Mouse (Mus musculus): ENCODE results near the gene Tnfrsf12a. TPM values are rescaled to one million over a fixed set of nuclear protein-coding genes. Genes with fewer than 3 reads are reported as not detected.

The Tnfrsf12a gene
- polyA plus RNA-seq, 1 experiment from 2014 or later = 16.4 TPM

- Histone ChIP-seq H3K36me3 (ENCODE audit: control insufficient read depth, insufficient read depth, low read length) (no peaks in the 10 kb centered on the region), H3K4me3 (ENCODE audit: low read length) (no peak overlapping the region), H3K27me3 (ENCODE audit: control insufficient read depth, insufficient read depth, low read length) (peaks cover 3% of the 10 kb centered on the region; the same call in 1 of the 2 replicates), H3K9ac (ENCODE audit: low read depth, low read length) (no peak overlapping the region), H3K4me2 (replicated peaks; ENCODE audit: low read depth, low read length) (no peak overlapping the region), H3K27ac (ENCODE audit: low read depth, low read length) (no peak overlapping the region), H3K4me1 (ENCODE audit: control insufficient read depth, insufficient read depth, low read length) (no peaks in the 10 kb centered on the region), H3K9me3 (ENCODE audit: control insufficient read depth, low read length) (0 out of 2 replicates have a peak, but pooled peaks cover 2% of the 10 kb centered on the region)
- WGBS = 38% methylated on average over 10 of the region's 10 CpGs
- no peak for ATAC-seq (ENCODE audit: low FRiP score, low TSS enrichment)
These were observed 31.4 kb downstream of the Tnfrsf12a start for GRCm38 (mm10) chr17:23645894-23646293.

- Histone ChIP-seq H3K27ac (ENCODE audit: low read depth, low read length) (no peak within 1 kb of the TSS), H3K9me3 (ENCODE audit: control insufficient read depth, low read length) (0 out of 2 replicates have a peak, but pooled peaks cover 2% of the 10 kb centered on the region), H3K4me1 (ENCODE audit: control insufficient read depth, insufficient read depth, low read length) (no peaks in the 10 kb centered on the region), H3K27me3 (ENCODE audit: control insufficient read depth, insufficient read depth, low read length) (peaks cover 3% of the 10 kb centered on the region; the same call in 1 of the 2 replicates), H3K4me3 (ENCODE audit: low read length) (peak within 1 kb of the TSS; percentile 43), H3K9ac (ENCODE audit: low read depth, low read length) (peak within 1 kb of the TSS; percentile 19; the same call in 1 of the 2 replicates), H3K4me2 (replicated peaks; ENCODE audit: low read depth, low read length) (peak within 1 kb of the TSS; percentile 64), H3K36me3 (ENCODE audit: control insufficient read depth, insufficient read depth, low read length) (no peaks in the 10 kb centered on the region)
- ATAC-seq (ENCODE audit: low FRiP score, low TSS enrichment) = peak; percentile 69
- 1% methylated on average over 58 of the region's 58 CpGs for WGBS
These were observed 32.4 kb downstream of the Tnfrsf12a start, which contains the start of gene Mmp25 for GRCm38 (mm10) chr17:23644613-23645495. Mmp25 (minus strand) TSS chr17:23645277.

GRCm38 (mm10) chr17:23631241-23631640, 46.0 kb downstream of the Tnfrsf12a start:
- H3K36me3 ChIP-seq (ENCODE audit: control insufficient read depth, insufficient read depth, low read length) = no peaks in the 10 kb centered on the region
- H3K4me2 ChIP-seq (replicated peaks; ENCODE audit: low read depth, low read length) = no peak overlapping the region
- no peak overlapping the region for H3K27ac ChIP-seq (ENCODE audit: low read depth, low read length)
- ATAC-seq (ENCODE audit: low FRiP score, low TSS enrichment) = 0 out of 2 replicates have a peak, but pooled peaks have one; percentile 13
- H3K27me3 ChIP-seq (ENCODE audit: control insufficient read depth, insufficient read depth, low read length) = no peaks in the 10 kb centered on the region
- 82% methylated on average over 8 of the region's 8 CpGs for WGBS
- H3K4me1 ChIP-seq (ENCODE audit: control insufficient read depth, insufficient read depth, low read length) = no peaks in the 10 kb centered on the region
- no peak overlapping the region for H3K9ac ChIP-seq (ENCODE audit: low read depth, low read length)
- H3K4me3 ChIP-seq (ENCODE audit: low read length) = no peak overlapping the region
- no peaks in the 10 kb centered on the region for H3K9me3 ChIP-seq (ENCODE audit: control insufficient read depth, low read length)

GRCm38 (mm10) chr17:23630195-23631020, 46.9 kb downstream of the Tnfrsf12a start:
- 15% methylated on average over 22 of the region's 22 CpGs for WGBS
- H3K36me3 ChIP-seq (ENCODE audit: control insufficient read depth, insufficient read depth, low read length) = no peaks in the 10 kb centered on the region
- no peaks in the 10 kb centered on the region for H3K9me3 ChIP-seq (ENCODE audit: control insufficient read depth, low read length)
- H3K4me2 ChIP-seq (replicated peaks; ENCODE audit: low read depth, low read length) = peak overlapping the region; percentile 40
- peak; percentile 80 for ATAC-seq (ENCODE audit: low FRiP score, low TSS enrichment)
- H3K27me3 ChIP-seq (ENCODE audit: control insufficient read depth, insufficient read depth, low read length) = no peaks in the 10 kb centered on the region
- H3K4me1 ChIP-seq (ENCODE audit: control insufficient read depth, insufficient read depth, low read length) = no peaks in the 10 kb centered on the region
- H3K27ac ChIP-seq (ENCODE audit: low read depth, low read length) = no peak overlapping the region
- H3K4me3 ChIP-seq (ENCODE audit: low read length) = 0 out of 2 replicates have a peak overlapping the region, but pooled peaks have one; percentile 8
- peak overlapping the region; percentile 25; the same call in 1 of the 2 replicates for H3K9ac ChIP-seq (ENCODE audit: low read depth, low read length)

GRCm38 (mm10) chr17:23627813-23628212, 49.5 kb downstream of the Tnfrsf12a start:
- Histone ChIP-seq H3K4me1 (ENCODE audit: control insufficient read depth, insufficient read depth, low read length) (no peaks in the 10 kb centered on the region), H3K27me3 (ENCODE audit: control insufficient read depth, insufficient read depth, low read length) (no peaks in the 10 kb centered on the region), H3K36me3 (ENCODE audit: control insufficient read depth, insufficient read depth, low read length) (no peaks in the 10 kb centered on the region), H3K4me2 (replicated peaks; ENCODE audit: low read depth, low read length) (no peak overlapping the region), H3K4me3 (ENCODE audit: low read length) (no peak overlapping the region), H3K9me3 (ENCODE audit: control insufficient read depth, low read length) (no peaks in the 10 kb centered on the region), H3K27ac (ENCODE audit: low read depth, low read length) (no peak overlapping the region), H3K9ac (ENCODE audit: low read depth, low read length) (no peak overlapping the region)
- 42% methylated on average over 7 of the region's 7 CpGs for WGBS
- ATAC-seq (ENCODE audit: low FRiP score, low TSS enrichment) = no peak

Other genes with a start within 250 kb of the Tnfrsf12a start
- not detected in 2 replicates for gene Vmn2r117, start 197.8 kb downstream of the Tnfrsf12a start, polyA plus RNA-seq (2014; fragmentation: Nextera tagmentation; extraction: Ambion mirVana)
- gene Zfp213, start 113.2 kb downstream of the Tnfrsf12a start, polyA plus RNA-seq (2014; fragmentation: Nextera tagmentation; extraction: Ambion mirVana) = 19.5 and 24.9 TPM in 2 replicates
- gene Zfp13, start 78.0 kb downstream of the Tnfrsf12a start, polyA plus RNA-seq (2014; fragmentation: Nextera tagmentation; extraction: Ambion mirVana) = 15.3 and 19.1 TPM in 2 replicates
- gene Zscan10, start 76.6 kb downstream of the Tnfrsf12a start, polyA plus RNA-seq (2014; fragmentation: Nextera tagmentation; extraction: Ambion mirVana) = 0.29 and 0.45 TPM in 2 replicates
- gene Mmp25, start 32.2 kb downstream of the Tnfrsf12a start, polyA plus RNA-seq (2014; fragmentation: Nextera tagmentation; extraction: Ambion mirVana) = 0.46 and 1.3 TPM in 2 replicates
- gene Bicdl2, start 17.0 kb downstream of the Tnfrsf12a start, polyA plus RNA-seq (2014; fragmentation: Nextera tagmentation; extraction: Ambion mirVana) = 0.76 and 1.2 TPM in 2 replicates
- 61.9 and 83.8 TPM in 2 replicates for gene Hcfc1r1, start 3.9 kb downstream of the Tnfrsf12a start, polyA plus RNA-seq (2014; fragmentation: Nextera tagmentation; extraction: Ambion mirVana)
- gene Thoc6, start 3.6 kb downstream of the Tnfrsf12a start, polyA plus RNA-seq (2014; fragmentation: Nextera tagmentation; extraction: Ambion mirVana) = 53.0 and 62.9 TPM in 2 replicates
- gene Cldn6, start 1.8 kb upstream of the Tnfrsf12a start, polyA plus RNA-seq (2014; fragmentation: Nextera tagmentation; extraction: Ambion mirVana) = 153 and 181 TPM in 2 replicates
- gene Cldn9, start 6.6 kb upstream of the Tnfrsf12a start, polyA plus RNA-seq (2014; fragmentation: Nextera tagmentation; extraction: Ambion mirVana) = 63.7 and 65.5 TPM in 2 replicates
- gene 1520401A03Rik, start 45.3 kb upstream of the Tnfrsf12a start, polyA plus RNA-seq (2014; fragmentation: Nextera tagmentation; extraction: Ambion mirVana) = 0.15 and 0.16 TPM in 2 replicates
- gene Pkmyt1, start 48.9 kb upstream of the Tnfrsf12a start, polyA plus RNA-seq (2014; fragmentation: Nextera tagmentation; extraction: Ambion mirVana) = 41.6 and 56.4 TPM in 2 replicates
- gene Paqr4, start 63.4 kb upstream of the Tnfrsf12a start, polyA plus RNA-seq (2014; fragmentation: Nextera tagmentation; extraction: Ambion mirVana) = 14.7 and 17.6 TPM in 2 replicates
- gene Kremen2, start 68.4 kb upstream of the Tnfrsf12a start, polyA plus RNA-seq (2014; fragmentation: Nextera tagmentation; extraction: Ambion mirVana) = 2.1 and 2.9 TPM in 2 replicates
- gene Flywch1, start 94.1 kb upstream of the Tnfrsf12a start, polyA plus RNA-seq (2014; fragmentation: Nextera tagmentation; extraction: Ambion mirVana) = 73.0 and 91.7 TPM in 2 replicates
- 40.7 and 43.7 TPM in 2 replicates for gene Flywch2, start 108.6 kb upstream of the Tnfrsf12a start, polyA plus RNA-seq (2014; fragmentation: Nextera tagmentation; extraction: Ambion mirVana)
- 560 and 567 TPM in 2 replicates for gene Srrm2, start 113.1 kb upstream of the Tnfrsf12a start, polyA plus RNA-seq (2014; fragmentation: Nextera tagmentation; extraction: Ambion mirVana)
- gene Elob, start 151.7 kb upstream of the Tnfrsf12a start, polyA plus RNA-seq (2014; fragmentation: Nextera tagmentation; extraction: Ambion mirVana) = 982 and 1,429 TPM in 2 replicates
- 0.26 and 0.41 TPM in 2 replicates for gene Prss33, start 158.6 kb upstream of the Tnfrsf12a start, polyA plus RNA-seq (2014; fragmentation: Nextera tagmentation; extraction: Ambion mirVana)
- 0.14 TPM in 1 of 2 replicates, not detected in the other for gene Prss32, start 166.4 kb upstream of the Tnfrsf12a start, polyA plus RNA-seq (2014; fragmentation: Nextera tagmentation; extraction: Ambion mirVana)
- 3.1 and 3.9 TPM in 2 replicates for gene Prss41, start 166.7 kb upstream of the Tnfrsf12a start, polyA plus RNA-seq (2014; fragmentation: Nextera tagmentation; extraction: Ambion mirVana)
- not detected in 2 replicates for gene Prss21, start 190.6 kb upstream of the Tnfrsf12a start, polyA plus RNA-seq (2014; fragmentation: Nextera tagmentation; extraction: Ambion mirVana)
- not detected in 2 replicates for gene Dcpp1, start 203.4 kb upstream of the Tnfrsf12a start, polyA plus RNA-seq (2014; fragmentation: Nextera tagmentation; extraction: Ambion mirVana)
- gene Dcpp2, start 203.4 kb upstream of the Tnfrsf12a start, polyA plus RNA-seq (2014; fragmentation: Nextera tagmentation; extraction: Ambion mirVana) = not detected in 2 replicates
- gene Dcpp3, start 240.0 kb upstream of the Tnfrsf12a start, polyA plus RNA-seq (2014; fragmentation: Nextera tagmentation; extraction: Ambion mirVana) = not detected in 2 replicates